Mouse (Mus musculus) macrophage (primary cell): ENCODE results near the gene Bloc1s3. TPM values are rescaled to one million over a fixed set of nuclear protein-coding genes. Genes with fewer than 3 reads are reported as not detected.
A peak's percentile ranks its signal among the peaks of the same experiment; 100 is the strongest.
"Not testable (repeated sequence)": the region's sequence is repeated elsewhere in the genome, so short reads cannot be mapped to it uniquely, and the experiment has no call there.

ENCODE experiments used
- H3K27ac ChIP-seq: fragments of 350-480 bp; formaldehyde crosslinking; 2 replicates; pipeline ENCODE4 v1.9.0; 2021
- H3K36me3 ChIP-seq: fragments of 350-480 bp; formaldehyde crosslinking; 2 replicates; pipeline ENCODE4 v1.9.0; 2021; ENCODE audit errors: inconsistent target
- H3K4me3 ChIP-seq: fragments of 350-480 bp; formaldehyde crosslinking; 2 replicates; pipeline ENCODE4 v1.9.0; 2021; ENCODE audit errors: inconsistent target
- H3K79me2 ChIP-seq: fragments of 350-480 bp; formaldehyde crosslinking; 2 replicates; pipeline ENCODE4 v1.9.0; 2021; ENCODE audit errors: inconsistent target
- WGBS: methylation state at CpG from one replicate; pipeline ENCODE4 v1.1.7; 2026; ENCODE audit warnings: inconsistent platforms; ENCODE audit not compliant: missing documents; 5-methylcytosine and 5-hydroxymethylcytosine counted together
- polyA plus RNA-seq: library from polyadenylated mRNA; stranded (reverse); fragments of 250-400 nt; gene quantifications from 3 replicates; pipeline ENCODE4 v1.2.4, GENCODE M21; 2018; ENCODE audit warnings: inconsistent platforms

Bloc1s3 gene
- polyA plus RNA-seq, 1 experiment from 2014 or later = 5.7 TPM

GRCm38 (mm10) chr7:19531077-19531476, 22.9 kb upstream of the Bloc1s3 start:
- peaks cover 2% of the 10 kb centered on the region; the same call in 1 of the 2 replicates for H3K79me2 ChIP-seq
- peaks cover 43% of the 10 kb centered on the region for H3K36me3 ChIP-seq
- no peak overlapping the region for H3K4me3 ChIP-seq
- no peak overlapping the region for H3K27ac ChIP-seq
- WGBS = 83% methylated on average over 9 of the region's 10 CpGs

- Histone ChIP-seq H3K27ac (no peak overlapping the region), H3K4me3 (no peak overlapping the region), H3K79me2 (no peaks in the 10 kb centered on the region), H3K36me3 (no peaks in the 10 kb centered on the region)
- 63% methylated on average over 2 of the region's 2 CpGs for WGBS
Observed at GRCm38 (mm10) chr7:19525105-19525481, 16.9 kb upstream of the Bloc1s3 start.

GRCm38 (mm10) chr7:19524420-19525104, 16.4 kb upstream of the Bloc1s3 start:
- Histone ChIP-seq H3K4me3 (no peak overlapping the region), H3K36me3 (no peaks in the 10 kb centered on the region)
- 42% methylated on average over 24 of the region's 24 CpGs for whole genome bisulfite sequencing

GRCm38 (mm10) chr7:19523757-19524419, 15.7 kb upstream of the Bloc1s3 start:
- 2% methylated on average over 64 of the region's 64 CpGs for WGBS
- no peaks in the 10 kb centered on the region for H3K79me2 ChIP-seq
- H3K36me3 ChIP-seq = no peaks in the 10 kb centered on the region
- no peak overlapping the region for H3K4me3 ChIP-seq
- H3K27ac ChIP-seq = no peak overlapping the region

More at GRCm38 (mm10) chr7:19524420-19525104, 16.4 kb upstream of the Bloc1s3 start:
- Histone ChIP-seq H3K27ac (no peak overlapping the region), H3K79me2 (no peaks in the 10 kb centered on the region)

- H3K79me2 ChIP-seq = no peaks in the 10 kb centered on the region
- no peak overlapping the region for H3K27ac ChIP-seq
- no peaks in the 10 kb centered on the region for H3K36me3 ChIP-seq
- no peak overlapping the region for H3K4me3 ChIP-seq
- 3% methylated on average over 70 of the region's 72 CpGs for WGBS
Observed at GRCm38 (mm10) chr7:19523017-19523756, 15.0 kb upstream of the Bloc1s3 start.

- Histone ChIP-seq H3K4me3 (no peak overlapping the region), H3K27ac (no peak overlapping the region)
- 25% methylated on average over 10 of the region's 23 CpGs for WGBS
Observed at GRCm38 (mm10) chr7:19520032-19520431, 11.9 kb upstream of the Bloc1s3 start.

GRCm38 (mm10) chr7:19517652-19518365, 9.6 kb upstream of the Bloc1s3 start, which contains the start of gene Nkpd1:
Nkpd1 (plus strand) TSS chr7:19517838.
- 3% methylated on average over 24 of the region's 29 CpGs for WGBS
- H3K79me2 ChIP-seq = no peaks in the 10 kb centered on the region
- no peaks in the 10 kb centered on the region for H3K36me3 ChIP-seq
- no peak within 1 kb of the TSS for H3K4me3 ChIP-seq
- no peak within 1 kb of the TSS for H3K27ac ChIP-seq

More at GRCm38 (mm10) chr7:19520032-19520431, 11.9 kb upstream of the Bloc1s3 start:
- Histone ChIP-seq H3K79me2 (no peaks in the 10 kb centered on the region), H3K36me3 (no peaks in the 10 kb centered on the region)

GRCm38 (mm10) chr7:19512353-19512752, 4.2 kb upstream of the Bloc1s3 start:
- Histone ChIP-seq H3K36me3 (no peaks in the 10 kb centered on the region), H3K4me3 (no peak overlapping the region), H3K79me2 (peaks cover 30% of the 10 kb centered on the region), H3K27ac (no peak overlapping the region)
- 92% methylated on average over 6 of the region's 6 CpGs for WGBS

- peaks cover 30% of the 10 kb centered on the region for H3K79me2 ChIP-seq
- H3K4me3 ChIP-seq, H3K27ac ChIP-seq, H3K36me3 ChIP-seq: not testable (repeated sequence)
- 96% methylated on average over 4 of the region's 7 CpGs for WGBS
Observed at GRCm38 (mm10) chr7:19511934-19512333, 3.8 kb upstream of the Bloc1s3 start.

- no peak overlapping the region for H3K27ac ChIP-seq
- peaks cover 30% of the 10 kb centered on the region for H3K79me2 ChIP-seq
- H3K4me3 ChIP-seq = peak overlapping the region; percentile 94
- 90% methylated on average over 6 of the region's 7 CpGs for WGBS
- no peaks in the 10 kb centered on the region for H3K36me3 ChIP-seq
Observed at GRCm38 (mm10) chr7:19509786-19510185, 1.6 kb upstream of the Bloc1s3 start.

GRCm38 (mm10) chr7:19508924-19509568, 879 bp upstream of the Bloc1s3 start:
- Histone ChIP-seq H3K27ac (peak overlapping the region; percentile 83), H3K79me2 (peaks cover 30% of the 10 kb centered on the region), H3K4me3 (peak overlapping the region; percentile 94), H3K36me3 (no peaks in the 10 kb centered on the region)
- 1% methylated on average over 13 of the region's 15 CpGs for WGBS

- 15% methylated on average over 12 of the region's 18 CpGs for WGBS
Observed at GRCm38 (mm10) chr7:19507612-19507981, 570 bp downstream of the Bloc1s3 start.

GRCm38 (mm10) chr7:19506969-19507611, 1.1 kb downstream of the Bloc1s3 start:
- Histone ChIP-seq H3K36me3 (no peaks in the 10 kb centered on the region), H3K27ac (no peak overlapping the region)
- WGBS = 9% methylated on average over 62 of the region's 71 CpGs

More at GRCm38 (mm10) chr7:19507612-19507981, 570 bp downstream of the Bloc1s3 start:
- Histone ChIP-seq H3K36me3 (no peaks in the 10 kb centered on the region), H3K79me2 (peaks cover 30% of the 10 kb centered on the region), H3K27ac (peak overlapping the region; percentile 83), H3K4me3 (peak overlapping the region; percentile 94)

More at GRCm38 (mm10) chr7:19506969-19507611, 1.1 kb downstream of the Bloc1s3 start:
- Histone ChIP-seq H3K4me3 (peak overlapping the region; percentile 94), H3K79me2 (peaks cover 30% of the 10 kb centered on the region)
